Mouse (Mus musculus) kidney, adult 2 months (tissue): Measurements from ENCODE around the gene Dach1.

Experiments
- CTCF ChIP-seq: fragments of 200-500 bp; conservative IDR thresholded peaks from 2 replicates; pipeline ENCODE4 v1.5.1; 2011; ENCODE audit warnings: low read depth, mild to moderate bottlenecking, control low read depth, low read length, moderate library complexity, mixed read lengths; ENCODE audit not compliant: insufficient read depth, insufficient read length
- POLR2A ChIP-seq: fragments of 200-500 bp; IDR thresholded peaks from one replicate; pipeline ENCODE4 v1.6.1; 2011; ENCODE audit warnings: low read depth, low read length, control low read depth

- TF ChIP-seq POLR2A (no peak), CTCF (no peak)
Observed at GRCm38 (mm10) chr14:97850486-97850885, 319.1 kb downstream of the Dach1 start.
